Mouse (Mus musculus) liver, embryonic 11.5 days (tissue): Measurements from ENCODE around the gene Klk5. TPM values are rescaled to one million over a fixed set of nuclear protein-coding genes. Genes with fewer than 3 reads are reported as not detected.

Source experiments
- ATAC-seq: fragments of 200-750 bp; cut with Nextera tagmentation; replicated peaks from 2 replicates; pipeline ENCODE4 v1.8.0; 2017; ENCODE audit warnings: moderate number of reproducible peaks, mild to moderate bottlenecking, moderate TSS enrichment, moderate library complexity; ENCODE audit not compliant: low FRiP score
- DNase-seq: peaks from one replicate; pipeline ENCODE4 v3.0.0-alpha.2; 2017; ENCODE audit warnings: low spot score
- H3K27ac ChIP-seq: fragments of 300-500 bp; sonication (generic); 2 replicates; pipeline ENCODE4 v1.5.1; 2014; ENCODE audit warnings: mild to moderate bottlenecking, low read depth, low read length, control low read depth
- H3K27me3 ChIP-seq: fragments of 300-500 bp; sonication (generic); replicated peaks from 2 replicates; pipeline ENCODE4 v1.6.1; 2014; ENCODE audit warnings: low read length, mixed read lengths; ENCODE audit not compliant: control insufficient read depth, insufficient read depth
- H3K36me3 ChIP-seq: fragments of 300-500 bp; sonication (generic); 2 replicates; pipeline ENCODE4 v1.6.1; 2014; ENCODE audit warnings: mild to moderate bottlenecking, low read length, moderate library complexity, mixed read lengths; ENCODE audit not compliant: control insufficient read depth, insufficient read depth
- H3K4me1 ChIP-seq: fragments of 300-500 bp; sonication (generic); replicated peaks from 2 replicates; pipeline ENCODE4 v1.6.1; 2014; ENCODE audit warnings: low read length, mixed read lengths; ENCODE audit not compliant: control insufficient read depth, insufficient read depth
- H3K4me2 ChIP-seq: fragments of 300-500 bp; sonication (generic); 2 replicates; pipeline ENCODE4 v1.6.1; 2014; ENCODE audit warnings: mild to moderate bottlenecking, control low read depth, moderate library complexity
- H3K4me3 ChIP-seq: fragments of 300-500 bp; sonication (generic); 2 replicates; pipeline ENCODE4 v1.5.1; 2014; ENCODE audit warnings: low read depth, low read length, control low read depth
- H3K9ac ChIP-seq: fragments of 300-500 bp; sonication (generic); 2 replicates; pipeline ENCODE4 v1.6.1; 2014; ENCODE audit warnings: low read depth, low read length, control low read depth
- H3K9me3 ChIP-seq: fragments of 300-500 bp; sonication (generic); 2 replicates; pipeline ENCODE4 v1.6.1; 2016; ENCODE audit warnings: low read length, inconsistent platforms, mixed read lengths; ENCODE audit not compliant: control insufficient read depth
- WGBS: fragments of 180-500 bp; shearing (Covaris S2); extraction: QIAGEN DNeasy Blood & Tissue Kit; methylation state at CpG from one replicate; pipeline ENCODE4 v1.1.7; 2014; 5-methylcytosine and 5-hydroxymethylcytosine counted together
- polyA plus RNA-seq: library from polyadenylated mRNA; unstranded; fragments of >200 nt; fragmentation: Nextera tagmentation; extraction: Ambion mirVana; gene quantifications from 2 replicates; pipeline ENCODE4 v1.2.1, GENCODE M21; 2014

Gene Klk5
- polyA plus RNA-seq, 1 experiment from 2014 or later: not detected

DNA sequence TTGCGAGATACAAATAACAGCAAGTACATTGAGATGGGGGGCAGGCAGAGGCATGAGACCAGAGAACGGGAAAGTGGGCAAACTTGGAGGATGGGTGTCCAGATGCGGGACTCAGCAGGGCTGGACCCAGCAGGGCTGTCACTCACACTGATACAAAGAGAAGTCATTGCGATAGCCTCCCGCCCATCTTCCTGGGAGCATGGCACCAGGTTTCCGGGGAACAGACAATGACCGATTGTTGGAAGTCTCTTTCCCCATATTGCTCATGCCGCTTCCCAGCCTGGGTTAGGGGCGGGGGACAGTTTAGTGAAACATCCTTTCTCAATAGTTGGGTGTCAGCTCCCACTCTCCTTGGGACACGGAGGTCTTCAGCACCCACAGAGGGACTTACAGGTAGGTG lies 17.6 kb upstream of the Klk5 start, which contains the start of gene Klk6:
Gene Klk6 (plus strand): TSS at position 301 of the 400 bp plus-strand sequence.
- Histone ChIP-seq H3K36me3 (no peaks in the 10 kb centered on the region), H3K4me3 (no peak within 1 kb of the TSS), H3K4me1 (no peaks in the 10 kb centered on the region), H3K27ac (no peak within 1 kb of the TSS), H3K9ac (no peak within 1 kb of the TSS), H3K9me3 (no peaks in the 10 kb centered on the region), H3K4me2 (no peak within 1 kb of the TSS), H3K27me3 (no peaks in the 10 kb centered on the region)
- 82% methylated on average over 10 of the region's 10 CpGs for WGBS
- no peak for DNase-seq
- no peak for ATAC-seq

DNA sequence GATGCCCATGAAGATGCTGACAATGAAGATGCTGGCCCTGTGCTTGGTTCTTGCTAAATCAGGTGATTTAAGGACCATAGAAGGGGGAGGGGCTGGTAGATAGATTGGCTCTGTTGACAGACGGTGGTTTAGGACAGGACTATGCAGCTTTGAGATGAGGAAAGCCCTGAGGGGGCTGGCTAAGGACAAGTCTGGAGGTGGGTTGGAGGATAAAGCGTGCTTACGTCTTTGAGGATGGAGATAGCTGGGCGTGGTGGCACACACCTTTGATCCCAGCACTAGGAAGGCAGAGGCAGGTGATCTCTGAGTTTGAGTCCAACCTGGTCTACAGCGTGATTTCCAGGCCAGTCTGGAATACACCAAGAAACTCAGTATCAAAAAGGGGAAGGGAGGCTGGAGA lies 15.7 kb upstream of the Klk5 start:
- DNase-seq (no peak), ATAC-seq (no peak)
- WGBS: 74% methylated on average over 5 of the region's 5 CpGs
- no peaks in the 10 kb centered on the region for H3K36me3 ChIP-seq
- no peaks in the 10 kb centered on the region for H3K27me3 ChIP-seq
- no peaks in the 10 kb centered on the region for H3K9me3 ChIP-seq
- no peak overlapping the region for H3K9ac ChIP-seq
- H3K4me1 ChIP-seq: no peaks in the 10 kb centered on the region
- H3K4me3 ChIP-seq: no peak overlapping the region
- H3K27ac ChIP-seq: no peak overlapping the region
- H3K4me2 ChIP-seq: no peak overlapping the region

DNA sequence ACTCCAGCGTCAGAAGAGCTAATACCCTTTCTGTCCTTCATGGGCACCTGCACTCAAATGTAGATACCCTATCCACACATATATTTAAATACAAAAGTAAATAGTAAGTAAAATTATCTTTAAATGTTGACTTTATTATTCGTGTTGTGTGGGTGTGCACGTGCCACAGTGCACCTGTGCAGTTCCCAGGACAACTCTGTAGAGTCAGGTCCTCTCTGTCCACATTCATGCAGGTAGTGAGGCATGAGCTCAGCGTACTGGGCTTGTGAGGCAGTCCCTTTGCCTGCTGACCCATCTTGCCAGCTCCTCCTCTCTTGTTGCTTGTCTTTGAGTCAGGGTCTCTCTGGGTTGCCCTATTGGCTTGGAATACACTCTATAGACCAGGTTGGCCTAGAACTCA lies 14.1 kb upstream of the Klk5 start:
- no peaks in the 10 kb centered on the region for H3K4me1 ChIP-seq
- no peak overlapping the region for H3K4me3 ChIP-seq
- H3K36me3 ChIP-seq: no peaks in the 10 kb centered on the region
- ATAC-seq (no peak), DNase-seq (no peak)
- no peaks in the 10 kb centered on the region for H3K27me3 ChIP-seq
- H3K9ac ChIP-seq: no peak overlapping the region
- no peak overlapping the region for H3K4me2 ChIP-seq
- no peak overlapping the region for H3K27ac ChIP-seq
- 79% methylated on average over 4 of the region's 4 CpGs for WGBS
- no peaks in the 10 kb centered on the region for H3K9me3 ChIP-seq

DNA sequence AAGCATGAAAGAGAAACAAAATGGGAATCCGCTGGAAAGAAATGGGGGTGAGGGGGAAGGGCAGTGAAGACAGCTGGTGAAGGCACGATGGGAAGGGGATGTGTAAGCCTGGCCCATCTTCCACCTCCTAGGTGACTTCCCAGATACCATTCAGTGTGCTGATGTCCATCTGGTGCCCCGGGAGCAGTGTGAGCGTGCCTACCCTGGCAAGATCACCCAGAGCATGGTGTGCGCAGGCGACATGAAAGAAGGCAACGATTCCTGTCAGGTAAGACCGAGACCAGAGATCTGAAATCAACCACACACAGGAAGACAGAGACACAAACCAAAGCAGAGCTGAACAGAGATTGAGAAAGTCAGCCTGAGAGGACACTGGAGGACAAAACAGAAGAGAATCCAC lies 12.8 kb upstream of the Klk5 start:
- Histone ChIP-seq H3K9ac (no peak overlapping the region), H3K36me3 (no peaks in the 10 kb centered on the region), H3K27me3 (no peaks in the 10 kb centered on the region), H3K9me3 (no peaks in the 10 kb centered on the region), H3K4me2 (no peak overlapping the region), H3K4me1 (no peaks in the 10 kb centered on the region), H3K27ac (no peak overlapping the region), H3K4me3 (no peak overlapping the region)
- 81% methylated on average over 8 of the region's 8 CpGs for WGBS
- ATAC-seq (no peak), DNase-seq (no peak)

DNA sequence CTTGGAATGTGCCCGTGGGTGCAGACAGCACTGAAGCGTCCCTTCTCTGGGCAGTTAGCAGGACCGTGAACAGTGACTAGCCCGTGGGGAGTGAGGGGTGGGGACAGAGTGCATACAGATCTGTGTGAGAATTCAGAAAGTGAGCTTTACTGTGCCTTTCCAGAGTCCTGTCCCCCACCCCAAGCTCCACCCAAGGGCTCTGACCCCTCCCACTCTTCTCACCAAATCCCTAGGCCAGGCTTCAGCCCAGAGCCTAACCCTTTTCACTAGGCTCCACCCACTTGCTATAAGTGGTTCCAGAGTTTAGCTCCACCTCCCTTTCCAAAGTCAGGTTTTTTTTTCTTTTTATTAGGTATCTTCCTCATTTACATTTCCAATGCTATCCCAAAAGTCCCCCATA lies 2.0 kb downstream of the Klk5 start:
- no peaks in the 10 kb centered on the region for H3K36me3 ChIP-seq
- no peak overlapping the region for H3K9ac ChIP-seq
- H3K27ac ChIP-seq: no peak overlapping the region
- 93% methylated on average over 4 of the region's 4 CpGs for WGBS
- H3K4me2 ChIP-seq: no peak overlapping the region
- H3K9me3 ChIP-seq: no peaks in the 10 kb centered on the region
- ATAC-seq: no peak
- H3K27me3 ChIP-seq: no peaks in the 10 kb centered on the region
- no peak for DNase-seq
- H3K4me3 ChIP-seq: no peak overlapping the region
- no peaks in the 10 kb centered on the region for H3K4me1 ChIP-seq

DNA sequence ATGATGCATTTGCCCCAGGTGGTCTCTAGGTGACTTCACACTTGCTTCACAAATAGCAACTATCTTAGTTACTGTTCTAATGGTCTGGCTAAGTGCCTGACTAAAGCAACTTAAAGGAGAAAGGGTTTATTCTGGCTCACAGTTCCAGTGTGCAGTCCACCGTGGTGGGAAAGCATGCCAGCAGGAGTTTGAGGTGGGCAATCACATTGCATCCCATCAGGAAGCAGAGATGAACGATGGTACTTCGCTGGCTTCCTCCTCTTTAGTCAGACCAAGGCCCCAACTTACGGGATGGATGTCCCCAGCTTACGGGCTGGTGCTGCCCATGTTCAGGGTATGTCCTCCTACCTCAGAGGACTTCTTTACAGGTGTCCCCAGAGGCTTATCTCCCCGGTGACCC lies 9.8 kb downstream of the Klk5 start:
- no peak overlapping the region for H3K27ac ChIP-seq
- no peak overlapping the region for H3K4me2 ChIP-seq
- WGBS: 85% methylated on average over 6 of the region's 6 CpGs
- no peaks in the 10 kb centered on the region for H3K4me1 ChIP-seq
- no peak overlapping the region for H3K9ac ChIP-seq
- no peak for ATAC-seq
- no peaks in the 10 kb centered on the region for H3K27me3 ChIP-seq
- DNase-seq: no peak
- H3K4me3 ChIP-seq: no peak overlapping the region
- H3K9me3 ChIP-seq: no peaks in the 10 kb centered on the region
- H3K36me3 ChIP-seq: no peaks in the 10 kb centered on the region

DNA sequence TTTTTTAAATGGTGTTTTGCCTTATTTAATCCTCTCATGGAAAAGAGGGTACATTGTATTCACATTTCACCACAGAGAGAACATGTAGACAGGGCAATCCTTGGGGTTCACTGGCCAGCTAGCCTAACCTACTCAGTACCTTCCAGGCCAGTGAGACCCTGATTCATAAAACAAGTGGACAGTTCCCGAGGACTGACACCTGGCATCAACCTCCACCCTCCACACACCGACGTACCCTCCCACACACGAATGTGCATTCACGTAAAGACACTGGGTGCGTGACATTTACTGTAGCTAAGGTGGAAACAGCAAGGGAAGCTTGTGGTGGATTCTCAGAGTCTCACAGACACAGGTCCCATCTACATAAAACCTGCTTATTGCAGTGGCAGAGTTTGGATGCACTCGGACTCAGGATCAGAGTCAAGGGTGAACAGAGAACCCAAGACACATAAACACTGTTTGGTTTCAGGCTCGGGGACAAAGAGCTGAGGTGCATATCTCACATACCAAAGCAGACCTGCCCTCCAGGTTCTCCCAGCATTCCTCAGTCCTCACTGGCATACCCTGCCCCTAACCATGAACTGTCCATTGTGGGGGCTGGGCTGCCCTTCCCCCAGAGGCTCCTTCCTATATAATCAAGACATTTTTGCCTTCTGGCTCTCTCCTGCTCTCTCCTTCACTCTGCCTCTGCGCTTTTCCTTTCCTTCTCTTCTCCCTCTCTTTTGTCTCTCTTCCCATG lies 13.0 kb downstream of the Klk5 start:
- Histone ChIP-seq H3K9ac (no peak overlapping the region), H3K4me2 (no peak overlapping the region), H3K27ac (no peak overlapping the region), H3K36me3 (no peaks in the 10 kb centered on the region), H3K4me1 (no peaks in the 10 kb centered on the region), H3K9me3 (no peaks in the 10 kb centered on the region), H3K4me3 (no peak overlapping the region), H3K27me3 (no peaks in the 10 kb centered on the region)
- 78% methylated on average over 9 of the region's 9 CpGs for WGBS
- ATAC-seq (no peak), DNase-seq (no peak)

DNA sequence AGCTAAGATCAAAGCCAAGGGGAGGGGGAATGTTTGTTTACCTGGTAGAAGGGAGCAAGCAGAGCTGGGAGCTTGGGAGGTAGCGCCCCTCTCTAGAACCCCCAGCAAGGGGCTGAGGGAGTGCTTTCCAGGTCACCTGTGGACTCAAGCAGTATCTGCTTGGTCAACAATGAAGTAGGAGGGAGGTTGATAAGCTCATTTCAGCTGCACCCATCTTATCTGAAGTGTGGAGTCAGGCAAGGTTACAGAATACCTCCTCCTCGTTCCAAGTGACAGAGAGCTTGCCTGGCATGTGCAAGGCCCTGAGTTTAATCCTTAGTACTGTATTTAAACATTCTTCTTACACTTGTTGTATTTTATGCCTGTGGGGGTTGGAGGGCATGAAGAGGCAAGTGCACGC lies 13.9 kb downstream of the Klk5 start:
- no peak overlapping the region for H3K4me3 ChIP-seq
- H3K27ac ChIP-seq: no peak overlapping the region
- H3K4me1 ChIP-seq: no peaks in the 10 kb centered on the region
- H3K36me3 ChIP-seq: no peaks in the 10 kb centered on the region
- no peaks in the 10 kb centered on the region for H3K27me3 ChIP-seq
- H3K4me2 ChIP-seq: no peak overlapping the region
- ATAC-seq (no peak), DNase-seq (no peak)
- H3K9me3 ChIP-seq: no peaks in the 10 kb centered on the region
- WGBS: 55% methylated on average over 3 of the region's 3 CpGs
- H3K9ac ChIP-seq: no peak overlapping the region

DNA sequence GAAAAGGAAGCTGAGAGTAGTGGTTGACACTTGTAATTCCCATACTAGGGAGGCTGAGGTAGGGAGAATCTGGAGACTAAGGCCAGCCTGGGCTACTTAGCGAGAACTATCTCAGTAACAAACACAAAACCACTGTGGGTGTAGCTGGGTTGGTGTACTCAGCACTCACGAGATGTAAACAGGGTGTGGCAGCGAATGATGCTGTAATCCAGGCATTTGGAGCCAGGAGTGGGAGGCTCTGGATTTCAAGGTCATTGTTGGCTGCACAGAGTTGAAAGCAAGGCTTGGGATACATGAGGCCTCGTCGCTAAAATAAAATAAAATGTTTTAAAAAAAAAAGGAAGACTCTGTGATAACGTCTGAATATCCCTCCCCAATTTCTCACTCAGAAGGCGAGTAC lies 14.5 kb downstream of the Klk5 start:
- no peak for ATAC-seq
- no peaks in the 10 kb centered on the region for H3K9me3 ChIP-seq
- no peaks in the 10 kb centered on the region for H3K4me1 ChIP-seq
- no peaks in the 10 kb centered on the region for H3K27me3 ChIP-seq
- WGBS: 74% methylated on average over 7 of the region's 7 CpGs
- DNase-seq: no peak
- no peaks in the 10 kb centered on the region for H3K36me3 ChIP-seq
- H3K4me2 ChIP-seq: no peak overlapping the region
- H3K27ac ChIP-seq: no peak overlapping the region
- H3K4me3 ChIP-seq: no peak overlapping the region
- no peak overlapping the region for H3K9ac ChIP-seq
